Mouse (Mus musculus) heart, embryonic 13.5 days (tissue): ENCODE data around the gene Cpt2. TPM values are rescaled to one million over a fixed set of nuclear protein-coding genes. Genes with fewer than 3 reads are reported as not detected.

Source experiments
- ATAC-seq: fragments of 200-750 bp; cut with Nextera tagmentation; 2 replicates; pipeline ENCODE4 v1.8.0; 2017; ENCODE audit warnings: moderate TSS enrichment; ENCODE audit not compliant: insufficient number of reproducible peaks, low FRiP score, low TSS enrichment; ENCODE audit errors: extremely low read depth
- H3K27ac ChIP-seq: fragments of 300-500 bp; sonication (generic); replicated peaks from 2 replicates; pipeline ENCODE4 v1.5.1; 2015; ENCODE audit warnings: moderate library complexity, mild to moderate bottlenecking, inconsistent platforms
- H3K27me3 ChIP-seq: fragments of 300-500 bp; sonication (generic); replicated peaks from 2 replicates; pipeline ENCODE4 v1.6.1; 2015; ENCODE audit warnings: mild to moderate bottlenecking, inconsistent platforms
- H3K36me3 ChIP-seq: fragments of 300-500 bp; sonication (generic); 2 replicates; pipeline ENCODE4 v1.6.1; 2015; ENCODE audit warnings: mild to moderate bottlenecking, inconsistent platforms
- H3K4me1 ChIP-seq: fragments of 300-500 bp; sonication (generic); 2 replicates; pipeline ENCODE4 v1.6.1; 2015; ENCODE audit warnings: inconsistent platforms
- H3K4me2 ChIP-seq: fragments of 300-500 bp; sonication (generic); 2 replicates; pipeline ENCODE4 v1.6.1; 2015; ENCODE audit warnings: inconsistent platforms, mild to moderate bottlenecking, moderate library complexity
- H3K4me3 ChIP-seq: fragments of 300-500 bp; sonication (generic); 2 replicates; pipeline ENCODE4 v1.5.1; 2015; ENCODE audit warnings: moderate library complexity, mild to moderate bottlenecking, inconsistent platforms
- H3K9ac ChIP-seq: fragments of 300-500 bp; sonication (generic); 2 replicates; pipeline ENCODE4 v1.6.1; 2015; ENCODE audit warnings: inconsistent platforms, mild to moderate bottlenecking, moderate library complexity
- H3K9me3 ChIP-seq: fragments of 300-500 bp; sonication (generic); 2 replicates; pipeline ENCODE4 v1.6.1; 2016; ENCODE audit warnings: inconsistent platforms
- WGBS: fragments of 180-500 bp; shearing (Covaris S2); methylation state at CpG from one replicate; pipeline ENCODE4 v1.1.7; 2015; ENCODE audit warnings: mixed read lengths; 5-methylcytosine and 5-hydroxymethylcytosine counted together
- polyA plus RNA-seq: library from polyadenylated mRNA; unstranded; fragments of >200 nt; fragmentation: Nextera tagmentation; extraction: Ambion mirVana; gene quantifications from 2 replicates; pipeline ENCODE4 v1.2.1, GENCODE M21; 2015

The Cpt2 gene
- polyA plus RNA-seq, 1 experiment from 2014 or later, result 53.4 TPM

DNA sequence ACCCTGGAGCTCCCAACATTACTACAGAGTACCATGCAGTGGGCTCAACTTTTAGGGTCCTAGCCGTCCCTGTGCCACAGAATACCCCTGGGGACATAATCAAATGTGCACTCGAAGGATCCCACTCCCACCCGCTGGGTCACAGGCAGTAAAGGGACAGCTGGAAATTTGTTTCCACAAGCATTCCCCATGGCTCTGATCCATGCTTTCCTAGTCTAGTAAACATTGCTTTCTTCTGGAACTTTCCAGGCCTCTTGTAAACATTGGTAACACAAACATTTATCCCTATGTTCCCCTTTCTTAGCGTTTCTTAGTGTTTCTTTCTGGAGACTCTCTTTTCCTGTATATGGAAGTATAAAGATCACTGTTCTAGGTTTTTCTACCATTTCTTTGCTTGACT is 26.5 kb upstream of the Cpt2 start:
- Histone ChIP-seq H3K9me3 (no peaks in the 10 kb centered on the region), H3K4me1 (peaks cover 8% of the 10 kb centered on the region; the same call in 1 of the 2 replicates), H3K4me2 (no peak overlapping the region), H3K36me3 (no peaks in the 10 kb centered on the region), H3K27me3 (no peaks in the 10 kb centered on the region; the same call in 1 of the 2 replicates), H3K4me3 (no peak overlapping the region), H3K9ac (no peak overlapping the region), H3K27ac (no peak overlapping the region)
- WGBS, result 73% methylated on average over 4 of the region's 4 CpGs
- ATAC-seq, result no peak

DNA sequence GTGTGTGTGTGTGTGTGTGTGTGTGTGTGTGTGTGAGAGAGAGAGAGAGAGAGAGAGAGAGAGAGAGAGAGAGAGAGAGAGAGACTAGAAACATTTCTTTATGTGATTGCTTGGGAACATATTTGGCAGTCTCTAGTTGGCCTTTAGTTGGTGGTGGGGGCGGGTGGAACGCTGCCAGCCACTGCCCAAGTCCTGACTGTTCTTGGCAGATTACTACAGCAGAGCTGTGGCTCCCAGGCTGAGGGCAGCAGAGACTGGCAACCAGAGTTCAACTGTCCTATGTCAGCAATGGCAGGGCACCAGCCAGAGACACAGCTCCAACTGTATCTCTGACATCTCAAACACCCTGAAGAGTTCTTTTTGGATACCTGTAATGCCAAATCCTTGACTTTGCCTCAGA is 20.7 kb upstream of the Cpt2 start:
- Histone ChIP-seq H3K4me2 (no peak overlapping the region), H3K27ac (no peak overlapping the region), H3K4me1 (peaks cover 8% of the 10 kb centered on the region; the same call in 1 of the 2 replicates), H3K9me3 (no peaks in the 10 kb centered on the region), H3K36me3 (no peaks in the 10 kb centered on the region), H3K9ac (no peak overlapping the region), H3K4me3 (no peak overlapping the region), H3K27me3 (no peaks in the 10 kb centered on the region; the same call in 1 of the 2 replicates)
- 53% methylated on average over 2 of the region's 2 CpGs for WGBS
- no peak for ATAC-seq

- 85% methylated on average over 7 of the region's 7 CpGs for WGBS
- no peak overlapping the region for H3K4me2 ChIP-seq
- ATAC-seq, result no peak
Observed at GRCm38 (mm10) chr4:107942741-107943140, 19.3 kb upstream of the Cpt2 start.

GRCm38 (mm10) chr4:107938124-107938523 is 14.7 kb upstream of the Cpt2 start:
- H3K27me3 ChIP-seq, result no peaks in the 10 kb centered on the region; the same call in 1 of the 2 replicates
- no peaks in the 10 kb centered on the region for H3K4me1 ChIP-seq
- no peaks in the 10 kb centered on the region for H3K9me3 ChIP-seq
- no peak overlapping the region for H3K4me2 ChIP-seq
- H3K36me3 ChIP-seq, result no peaks in the 10 kb centered on the region
- 73% methylated on average over 2 of the region's 2 CpGs for WGBS
- H3K27ac ChIP-seq, result no peak overlapping the region
- H3K4me3 ChIP-seq, result no peak overlapping the region
- ATAC-seq, result no peak
- no peak overlapping the region for H3K9ac ChIP-seq

More at GRCm38 (mm10) chr4:107942741-107943140, 19.3 kb upstream of the Cpt2 start:
- Histone ChIP-seq H3K27me3 (no peaks in the 10 kb centered on the region; the same call in 1 of the 2 replicates), H3K9me3 (no peaks in the 10 kb centered on the region), H3K4me3 (no peak overlapping the region), H3K36me3 (no peaks in the 10 kb centered on the region), H3K4me1 (peaks cover 3% of the 10 kb centered on the region; the same call in 1 of the 2 replicates), H3K27ac (no peak overlapping the region), H3K9ac (no peak overlapping the region)

- no peak overlapping the region for H3K27ac ChIP-seq
- ATAC-seq, result no peak
Observed at GRCm38 (mm10) chr4:107937338-107937737, 13.9 kb upstream of the Cpt2 start.

GRCm38 (mm10) chr4:107935254-107935653 is 11.8 kb upstream of the Cpt2 start:
- H3K36me3 ChIP-seq, result no peaks in the 10 kb centered on the region
- no peaks in the 10 kb centered on the region for H3K9me3 ChIP-seq
- H3K4me1 ChIP-seq, result no peaks in the 10 kb centered on the region
- no peak overlapping the region for H3K9ac ChIP-seq
- no peak overlapping the region for H3K27ac ChIP-seq
- no peak overlapping the region for H3K4me2 ChIP-seq
- no peak overlapping the region for H3K4me3 ChIP-seq
- WGBS, result 58% methylated on average over 3 of the region's 3 CpGs
- peaks cover 4% of the 10 kb centered on the region; the same call in 1 of the 2 replicates for H3K27me3 ChIP-seq
- no peak for ATAC-seq

More at GRCm38 (mm10) chr4:107937338-107937737, 13.9 kb upstream of the Cpt2 start:
- Histone ChIP-seq H3K36me3 (no peaks in the 10 kb centered on the region), H3K4me3 (no peak overlapping the region), H3K4me1 (no peaks in the 10 kb centered on the region), H3K4me2 (no peak overlapping the region), H3K9ac (no peak overlapping the region), H3K9me3 (no peaks in the 10 kb centered on the region), H3K27me3 (no peaks in the 10 kb centered on the region; the same call in 1 of the 2 replicates)
- WGBS, result 21% methylated on average over 6 of the region's 6 CpGs

DNA sequence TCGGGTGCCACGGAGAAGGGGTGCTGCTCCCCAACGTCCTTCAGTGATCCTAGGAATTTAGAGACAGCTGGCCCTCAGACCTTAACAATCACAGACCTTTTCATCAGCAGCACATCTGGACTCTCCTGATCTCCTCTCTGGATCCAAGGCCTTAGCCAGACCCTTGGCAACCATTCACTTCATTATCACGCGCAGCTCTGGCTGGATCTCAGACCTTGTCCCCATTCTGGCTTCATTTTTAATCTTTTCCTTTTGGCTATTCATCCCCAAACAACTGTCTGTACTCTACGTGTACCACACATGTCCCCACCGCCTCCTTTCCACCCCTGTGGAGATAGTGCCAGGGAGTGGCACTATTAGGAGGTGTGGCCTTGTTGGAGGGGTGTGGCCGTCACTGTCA is 9.8 kb upstream of the Cpt2 start:
- peaks cover 4% of the 10 kb centered on the region; the same call in 1 of the 2 replicates for H3K27me3 ChIP-seq
- no peaks in the 10 kb centered on the region for H3K36me3 ChIP-seq
- no peaks in the 10 kb centered on the region for H3K4me1 ChIP-seq
- H3K9ac ChIP-seq, result no peak overlapping the region
- H3K27ac ChIP-seq, result no peak overlapping the region
- ATAC-seq, result no peak
- H3K4me2 ChIP-seq, result no peak overlapping the region
- no peak overlapping the region for H3K4me3 ChIP-seq
- no peaks in the 10 kb centered on the region for H3K9me3 ChIP-seq
- 78% methylated on average over 8 of the region's 8 CpGs for WGBS

DNA sequence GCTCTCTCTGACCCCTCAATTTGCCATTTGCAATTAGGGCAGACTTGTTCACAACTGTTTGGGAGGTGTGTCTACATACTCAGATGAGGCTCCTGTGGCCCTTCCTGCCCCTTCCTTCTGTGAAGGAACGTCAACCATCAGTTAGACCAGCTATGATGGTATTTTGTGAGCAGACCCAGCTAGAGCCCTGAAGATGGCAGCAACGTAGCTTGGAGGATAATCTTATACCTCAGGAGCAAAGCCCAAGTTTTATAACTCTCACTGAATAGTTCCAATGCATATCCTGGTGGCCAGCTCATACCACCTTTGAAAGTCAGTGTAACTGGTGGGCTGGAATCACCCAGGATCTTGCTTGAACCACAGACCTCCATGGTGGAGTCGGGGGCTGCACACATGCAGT is 8.0 kb upstream of the Cpt2 start:
- Histone ChIP-seq H3K9ac (no peak overlapping the region), H3K27ac (no peak overlapping the region), H3K36me3 (no peaks in the 10 kb centered on the region), H3K4me2 (no peak overlapping the region), H3K4me3 (no peak overlapping the region), H3K9me3 (no peaks in the 10 kb centered on the region), H3K27me3 (peaks cover 4% of the 10 kb centered on the region; the same call in 1 of the 2 replicates), H3K4me1 (no peaks in the 10 kb centered on the region)
- 65% methylated on average over 3 of the region's 3 CpGs for WGBS
- no peak for ATAC-seq

DNA sequence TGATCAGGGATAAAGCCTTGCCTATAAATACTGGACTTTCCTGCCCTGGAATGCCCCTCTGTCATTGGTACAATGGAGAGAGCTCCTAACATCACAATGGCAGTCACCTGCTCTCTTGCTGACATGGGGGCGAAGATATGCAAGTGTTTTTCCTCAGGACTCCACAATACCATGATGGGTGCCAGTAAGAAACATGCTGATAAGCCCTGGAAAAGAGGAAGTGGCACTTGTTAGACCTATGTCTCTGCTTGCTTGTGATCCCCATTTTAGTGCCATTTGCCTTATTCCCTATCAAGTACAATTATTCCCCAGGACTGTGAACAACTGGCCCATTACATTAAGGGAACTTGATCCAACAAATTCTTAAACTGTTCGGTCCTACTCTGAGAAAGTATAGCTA is 5.3 kb upstream of the Cpt2 start:
- no peaks in the 10 kb centered on the region for H3K9me3 ChIP-seq
- 61% methylated on average over 2 of the region's 2 CpGs for WGBS
- ATAC-seq, result no peak
- H3K9ac ChIP-seq, result no peak overlapping the region
- H3K36me3 ChIP-seq, result no peaks in the 10 kb centered on the region
- no peak overlapping the region for H3K4me3 ChIP-seq
- H3K27ac ChIP-seq, result no peak overlapping the region
- no peak overlapping the region for H3K4me2 ChIP-seq
- no peaks in the 10 kb centered on the region for H3K4me1 ChIP-seq
- H3K27me3 ChIP-seq, result peaks cover 7% of the 10 kb centered on the region; the same call in 1 of the 2 replicates

DNA sequence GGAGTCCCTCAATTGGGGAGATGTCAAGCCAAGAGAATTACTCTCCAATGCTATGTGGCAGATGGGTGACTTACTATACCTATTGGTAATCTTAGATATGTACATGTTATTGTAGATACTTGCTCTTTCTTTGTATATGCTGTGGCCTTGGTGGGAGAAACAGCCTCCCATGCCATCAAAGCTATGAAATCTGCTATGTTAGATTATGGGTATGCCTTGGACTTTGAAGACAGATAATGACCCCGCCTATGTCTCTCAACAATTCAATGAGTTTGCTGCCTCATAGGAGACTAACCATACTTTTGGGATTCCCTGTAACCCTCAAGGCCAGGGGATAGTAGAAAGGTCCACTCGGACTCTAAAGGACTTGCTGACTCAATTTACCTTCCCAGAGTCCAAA is 4.9 kb upstream of the Cpt2 start:
- ATAC-seq, result no peak
- no peaks in the 10 kb centered on the region for H3K4me1 ChIP-seq
- H3K27me3 ChIP-seq, result peaks cover 7% of the 10 kb centered on the region; the same call in 1 of the 2 replicates
- H3K4me3 ChIP-seq, result no peak overlapping the region
- H3K9me3 ChIP-seq, result no peaks in the 10 kb centered on the region
- no peak overlapping the region for H3K27ac ChIP-seq
- no peaks in the 10 kb centered on the region for H3K36me3 ChIP-seq
- H3K9ac ChIP-seq, result no peak overlapping the region
- WGBS, result 71% methylated on average over 2 of the region's 2 CpGs
- no peak overlapping the region for H3K4me2 ChIP-seq

DNA sequence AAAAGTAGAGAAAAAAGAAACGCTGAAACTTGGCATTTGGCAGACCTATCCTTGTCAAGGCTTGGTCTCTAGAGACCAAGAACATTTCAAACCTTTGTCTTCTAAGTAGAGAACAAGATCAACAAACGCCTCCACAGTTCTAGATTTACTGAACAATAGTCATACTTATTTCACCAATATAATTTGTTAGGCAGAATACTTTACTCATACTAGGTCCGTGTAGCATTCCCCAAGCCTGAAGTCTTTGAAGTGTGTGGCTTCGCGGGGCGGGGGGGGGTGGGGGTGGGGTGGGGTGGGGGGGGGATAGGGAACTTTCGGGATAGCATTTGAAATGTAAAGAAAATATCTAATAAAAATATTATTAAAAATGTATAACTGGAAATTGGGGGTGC is 389 bp upstream of the Cpt2 start:
- Histone ChIP-seq H3K27me3 (0 out of 2 replicates have a peak, but pooled peaks cover 3% of the 10 kb centered on the region), H3K9ac (peak overlapping the region; percentile 94; the same call in 1 of the 2 replicates), H3K9me3 (no peaks in the 10 kb centered on the region), H3K4me3 (peak overlapping the region; percentile 88), H3K27ac (peak overlapping the region; percentile 77; the same call in 1 of the 2 replicates), H3K4me1 (peaks cover 32% of the 10 kb centered on the region), H3K4me2 (peak overlapping the region; percentile 88), H3K36me3 (peaks cover 9% of the 10 kb centered on the region; the same call in 1 of the 2 replicates)
- no peak for ATAC-seq
- WGBS, result 51% methylated on average over 7 of the region's 7 CpGs

- H3K4me2 ChIP-seq, result peak overlapping the region; percentile 88
- no peaks in the 10 kb centered on the region for H3K9me3 ChIP-seq
- WGBS, result 49% methylated on average over 4 of the region's 4 CpGs
- ATAC-seq, result no peak
- peak overlapping the region; percentile 88; the same call in 1 of the 2 replicates for H3K4me3 ChIP-seq
- peaks cover 32% of the 10 kb centered on the region for H3K4me1 ChIP-seq
- H3K36me3 ChIP-seq, result peaks cover 10% of the 10 kb centered on the region; the same call in 1 of the 2 replicates
- H3K27ac ChIP-seq, result peak overlapping the region; percentile 33
- H3K27me3 ChIP-seq, result 0 out of 2 replicates have a peak, but pooled peaks cover 3% of the 10 kb centered on the region
- peak overlapping the region; percentile 94 for H3K9ac ChIP-seq
Observed at GRCm38 (mm10) chr4:107921952-107922351, 1.5 kb downstream of the Cpt2 start.
